Mouse (Mus musculus) gastrocnemius, postnatal 25 days (tissue): ENCODE results near the gene Vmn1r181. TPM values are rescaled to one million over a fixed set of nuclear protein-coding genes. Genes with fewer than 3 reads are reported as not detected.
"Not testable (repeated sequence)": the region's sequence is repeated elsewhere in the genome, so short reads cannot be mapped to it uniquely, and the experiment has no call there.

Experiments
- DNase-seq: peaks from one replicate; pipeline ENCODE4 v3.0.0; 2022
- long read RNA-seq, 2 experiments: library from polyadenylated mRNA; stranded (forward); transcript quantifications; one replicate each; pipeline ENCODE4 v2.0.0; 2021
- total RNA-seq, 2 experiments: library from RNA; stranded (reverse); gene quantifications; 1 replicate in 1 of 2; 2 replicates in 1 of 2; pipeline ENCODE4 v1.2.3; 2021

The Vmn1r181 gene
- not detected for total RNA-seq
- long read RNA-seq, experiment 1 = 0 reads
- long read RNA-seq, experiment 2 = 0 reads

GRCm38 (mm10) chr7:23974315-23974714, at the start of gene Vmn1r181:
Vmn1r181 (plus strand) TSS chr7:23974615.
- DNase-seq = not testable (repeated sequence)

- DNase-seq = no peak
Measured at GRCm38 (mm10) chr7:23926678-23927077, 47.7 kb upstream of the Vmn1r181 start, which contains the start of gene Vmn1r179. Vmn1r179 (plus strand) TSS chr7:23926978.

- no peak for DNase-seq
Measured at GRCm38 (mm10) chr7:23950332-23950731, 24.1 kb upstream of the Vmn1r181 start, which contains the start of gene Vmn1r180. Vmn1r180 (plus strand) TSS chr7:23950632.

GRCm38 (mm10) chr7:23968044-23968443, 6.4 kb upstream of the Vmn1r181 start:
- not testable (repeated sequence) for DNase-seq

- no peak for DNase-seq
Measured at GRCm38 (mm10) chr7:24001391-24001790, 27.0 kb downstream of the Vmn1r181 start, which contains the start of gene V1rd19. V1rd19 (plus strand) TSS chr7:24001691.

Other genes with a start within 250 kb of the Vmn1r181 start
- not detected for gene Vmn1r174, start 222.3 kb upstream of the Vmn1r181 start, total RNA-seq
- not detected for gene Vmn1r175, start 164.0 kb upstream of the Vmn1r181 start, total RNA-seq
- not detected for gene Vmn1r176, start 137.2 kb upstream of the Vmn1r181 start, total RNA-seq
- not detected for gene Vmn1r177, start 108.2 kb upstream of the Vmn1r181 start, total RNA-seq
- gene Vmn1r178, start 82.6 kb upstream of the Vmn1r181 start, total RNA-seq = not detected
- not detected for gene Vmn1r179, start 47.6 kb upstream of the Vmn1r181 start, total RNA-seq
- gene Vmn1r180, start 24.0 kb upstream of the Vmn1r181 start, total RNA-seq = not detected
- not detected for gene V1rd19, start 27.1 kb downstream of the Vmn1r181 start, total RNA-seq
- gene Vmn1r183, start 78.6 kb downstream of the Vmn1r181 start, total RNA-seq = not detected
- 10 to 100 TPM; 10.3 TPM for gene Zfp180, start 107.3 kb downstream of the Vmn1r181 start, total RNA-seq
- gene Zfp112, start 137.7 kb downstream of the Vmn1r181 start, total RNA-seq = 1 to 10 TPM; 4.9 TPM
- gene Zfp235, start 159.6 kb downstream of the Vmn1r181 start, total RNA-seq = 1 to 10 TPM; 4.1 to 4.6 TPM
- gene Zfp114, start 200.4 kb downstream of the Vmn1r181 start, total RNA-seq = not detected
- gene Zfp111, start 236.8 kb downstream of the Vmn1r181 start, total RNA-seq = 1 to 10 TPM; 2.5 to 2.6 TPM